Mouse (Mus musculus) cerebellum, postnatal 10 days (tissue): Measurements from ENCODE around the gene Zfp772.
"Not testable (repeated sequence)": the region's sequence is repeated elsewhere in the genome, so short reads cannot be mapped to it uniquely, and the experiment has no call there.

Experiments used
- DNase-seq, 2 experiments: peaks; one replicate each; pipeline ENCODE4 v3.0.0; 2021; ENCODE audit warnings: mixed read lengths in 2 of 2

Zfp772 gene

GRCm38 (mm10) chr7:7209313-7210151 is at the start of gene Zfp772:
Zfp772 (minus strand) TSS chr7:7209998.
- peak; percentile 52 to 53 for DNase-seq

GRCm38 (mm10) chr7:7247228-7247627 is 37.4 kb upstream of the Zfp772 start, which contains the start of gene Vmn2r29:
Vmn2r29 (minus strand) TSS chr7:7247328.
- not testable (repeated sequence) for DNase-seq

- DNase-seq: peak; percentile 89 to 90
Measured at GRCm38 (mm10) chr7:7188191-7188942, 21.4 kb downstream of the Zfp772 start.

GRCm38 (mm10) chr7:7187417-7188190 is 22.2 kb downstream of the Zfp772 start:
- peak in 1 of 2 experiments; percentile 11 for DNase-seq

GRCm38 (mm10) chr7:7185897-7186296 is 23.9 kb downstream of the Zfp772 start:
- DNase-seq: no peak

DNA sequence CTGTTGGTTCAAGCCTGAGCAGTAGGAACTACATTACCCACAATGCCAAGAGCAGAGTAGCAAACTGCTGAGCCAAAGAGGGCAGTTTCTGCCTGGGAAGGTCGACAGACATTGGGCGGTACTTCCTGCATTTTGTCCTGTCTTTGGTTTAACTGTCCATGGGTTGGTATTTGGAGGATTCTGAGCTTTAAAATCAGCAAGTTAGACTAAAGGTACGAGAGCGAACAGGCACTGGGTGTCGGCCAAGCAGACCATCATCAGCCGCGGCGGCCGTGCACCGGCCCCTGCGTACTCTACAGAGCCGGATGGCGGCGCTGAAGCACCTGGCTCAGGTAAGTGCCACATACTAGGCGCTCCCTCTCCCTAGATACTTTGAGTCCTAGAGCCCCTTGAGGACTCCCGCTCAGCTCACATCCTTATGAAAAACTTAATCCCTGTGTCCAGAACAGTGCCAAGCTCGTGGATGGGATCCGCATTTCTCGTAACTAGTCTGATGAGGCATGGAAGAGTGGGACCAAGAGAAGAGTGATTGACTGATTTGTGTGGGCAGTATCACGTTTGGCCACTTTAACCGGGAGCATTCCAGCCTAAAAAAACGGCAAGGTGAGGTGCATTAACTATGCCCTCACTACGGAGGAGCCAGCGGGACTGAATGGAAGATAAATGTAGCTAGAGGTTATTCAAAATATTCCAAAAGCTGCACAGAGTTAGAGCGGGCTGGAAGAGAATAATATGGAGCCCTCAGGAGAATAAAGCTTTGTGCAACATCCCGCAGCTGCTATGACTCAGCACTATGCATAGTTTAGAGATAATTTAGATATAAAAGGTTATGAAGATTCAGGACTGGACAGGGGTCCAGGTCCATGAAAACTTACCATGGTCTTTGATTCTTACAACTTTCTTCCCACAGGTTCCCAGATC is 38.3 kb downstream of the Zfp772 start, which contains the start of gene Zfp418:
Gene Zfp418, plus strand, starts transcription at position 104 of the 921 bp plus-strand sequence.
- DNase-seq: peak; percentile 72 to 78
